ENCODE assay signal across 9 mouse cellular contexts in the genomic region with DNA sequence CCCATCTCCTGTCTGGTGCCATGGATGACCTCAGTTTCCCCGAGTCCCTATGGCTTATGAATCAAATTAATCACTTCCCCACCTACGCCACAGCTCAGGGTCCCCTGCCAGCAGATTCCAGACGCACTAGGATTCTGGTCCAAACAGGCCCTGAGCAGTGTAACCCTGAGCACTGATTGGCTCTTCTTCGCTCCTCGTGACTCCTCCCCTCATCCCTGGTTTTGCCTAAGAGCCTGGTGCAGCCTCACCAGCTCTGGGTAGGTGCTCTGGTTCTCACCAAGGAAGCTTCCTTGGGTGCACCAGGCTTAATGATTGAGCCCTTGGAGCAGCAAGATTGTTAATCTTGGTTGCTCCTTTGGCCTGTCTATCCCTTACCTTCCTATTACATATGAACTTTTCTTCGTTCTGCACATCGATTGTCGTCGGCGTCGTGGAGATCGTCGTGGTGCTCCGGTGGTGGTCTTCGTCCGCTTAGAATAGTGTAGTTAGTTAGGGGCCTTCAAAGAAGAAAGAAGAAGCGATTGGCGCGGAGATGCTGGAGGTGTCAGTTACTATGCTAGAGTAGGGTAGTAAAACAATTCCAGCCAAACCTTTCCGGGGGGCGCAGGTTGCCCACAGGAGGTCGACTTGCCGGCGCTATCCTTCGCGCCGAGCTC. TPM values are rescaled to one million over a fixed set of nuclear protein-coding genes. Genes with fewer than 3 reads are reported as not detected.
DNase-seq lines count a peak whose midpoint lies in the region; ATAC-seq lines count a peak whose summit lies in the region.
"Had no signal": no experiment of that assay in that cellular context is flagged by ENCODE, and none has a peak within 500 bp of the region (broad histone marks: within the 10 kb centered on the region; RNA-seq: fewer than 3 reads in every experiment).

A gene (plus strand): TSS at position 256 of the 656 bp plus-strand sequence.

- peaks cover 26% of the 10 kb centered on the region for H3K27me3 ChIP-seq in heart, embryonic 11.5 days (ENCODE audit: control insufficient read depth, insufficient read depth, low read length)
- H3K27me3 ChIP-seq in hindbrain, embryonic 11.5 days (ENCODE audit: control insufficient read depth, insufficient read depth, low read length) = peaks cover 16% of the 10 kb centered on the region
- peaks cover 18% of the 10 kb centered on the region; the same call in 1 of the 2 replicates for H3K27me3 ChIP-seq in limb, embryonic 11.5 days (ENCODE audit: control insufficient read depth, insufficient read depth, low read length)
- H3K27me3 ChIP-seq: CH12.LX had no signal

- no peaks in the 10 kb centered on the region for H3K9me3 ChIP-seq in heart, embryonic 11.5 days (replicated peaks; ENCODE audit: control insufficient read depth, low read length)
- no peaks in the 10 kb centered on the region for H3K9me3 ChIP-seq in hindbrain, embryonic 11.5 days (ENCODE audit: control insufficient read depth, low read length)
- H3K9me3 ChIP-seq in limb, embryonic 11.5 days (ENCODE audit: control insufficient read depth, low read length) = no peaks in the 10 kb centered on the region

- no peak for ATAC-seq in heart, embryonic 11.5 days (replicated peaks; ENCODE audit: insufficient number of reproducible peaks, low FRiP score, low TSS enrichment)
- peak; percentile 81 for ATAC-seq in hindbrain, embryonic 11.5 days (ENCODE audit: low FRiP score)
- 0 out of 2 replicates have a peak, but pooled peaks have one; percentile 60 for ATAC-seq in limb, embryonic 11.5 days (ENCODE audit: insufficient number of reproducible peaks, low FRiP score, low TSS enrichment, low read depth)
- no peak for ATAC-seq in granulocyte monocyte progenitor cell, adult 5-6 weeks (replicated peaks; ENCODE audit: poor library complexity, severe bottlenecking)

- no peaks in the 10 kb centered on the region for H3K36me3 ChIP-seq in heart, embryonic 11.5 days (ENCODE audit: control insufficient read depth, insufficient read depth, low read length)
- no peaks in the 10 kb centered on the region for H3K36me3 ChIP-seq in hindbrain, embryonic 11.5 days (ENCODE audit: control insufficient read depth, insufficient read depth, low read length)
- no peaks in the 10 kb centered on the region for H3K36me3 ChIP-seq in limb, embryonic 11.5 days (ENCODE audit: control insufficient read depth, insufficient read depth, low read length)

- DNase-seq in heart, adult 9 months (ENCODE audit: low spot score in 2 of 2) = no peak
- peak; percentile 39 for DNase-seq in Muller cell, postnatal 12 days (ENCODE audit: inconsistent ontology term)
- DNase-seq in hindbrain, embryonic 11.5 days (ENCODE audit: low spot score) = peak; percentile 23
- peak; percentile 22 for DNase-seq in limb, embryonic 11.5 days (ENCODE audit: low spot score)
- peak; percentile 45 for DNase-seq in telencephalon, adult 2 months (ENCODE audit: low read depth, low spot score)
- DNase-seq in thymus, postnatal 25 days = no peak

- no peak within 1 kb of the TSS for H3K9ac ChIP-seq in heart, embryonic 11.5 days (ENCODE audit: low read depth, low read length)
- H3K9ac ChIP-seq in hindbrain, embryonic 11.5 days (ENCODE audit: low read depth, low read length) = no peak within 1 kb of the TSS
- H3K9ac ChIP-seq in limb, embryonic 11.5 days (ENCODE audit: low read length) = no peak within 1 kb of the TSS

- H3K4me1 ChIP-seq in heart, embryonic 11.5 days (ENCODE audit: control insufficient read depth, insufficient read depth, low read length) = no peaks in the 10 kb centered on the region
- H3K4me1 ChIP-seq in hindbrain, embryonic 11.5 days (replicated peaks; ENCODE audit: control insufficient read depth, insufficient read depth, low read length) = no peaks in the 10 kb centered on the region
- H3K4me1 ChIP-seq in limb, embryonic 11.5 days (ENCODE audit: control insufficient read depth, insufficient read depth, low read length) = no peaks in the 10 kb centered on the region

- 23% methylated on average over 27 of the region's 27 CpGs for WGBS in heart, embryonic 11.5 days (ENCODE audit: insufficient replicate concordance)
- 24% methylated on average over 26 of the region's 27 CpGs for WGBS in hindbrain, embryonic 11.5 days
- 27% methylated on average over 26 of the region's 27 CpGs for WGBS in limb, embryonic 11.5 days

- H3K4me2 ChIP-seq in heart, embryonic 11.5 days = peak within 1 kb of the TSS; percentile 66
- peak within 1 kb of the TSS; percentile 69 for H3K4me2 ChIP-seq in hindbrain, embryonic 11.5 days (replicated peaks; ENCODE audit: low read depth, low read length)
- peak within 1 kb of the TSS; percentile 41 for H3K4me2 ChIP-seq in limb, embryonic 11.5 days (ENCODE audit: low read depth, severe bottlenecking)

- H3K4me3 ChIP-seq in heart, embryonic 11.5 days (ENCODE audit: low read depth, low read length) = peak within 1 kb of the TSS; percentile 41
- H3K4me3 ChIP-seq in hindbrain, embryonic 11.5 days (ENCODE audit: low read depth, low read length) = peak within 1 kb of the TSS; percentile 35
- peak within 1 kb of the TSS; percentile 19; the same call in 1 of the 2 replicates for H3K4me3 ChIP-seq in limb, embryonic 11.5 days (ENCODE audit: low read depth, low read length)

- H3K27ac ChIP-seq in heart, embryonic 11.5 days (ENCODE audit: low read depth, low read length) = no peak within 1 kb of the TSS
- no peak within 1 kb of the TSS for H3K27ac ChIP-seq in hindbrain, embryonic 11.5 days (ENCODE audit: low read depth, low read length)
- H3K27ac ChIP-seq in limb, embryonic 11.5 days (replicated peaks; ENCODE audit: low read depth, low read length) = no peak within 1 kb of the TSS

RNA-seq across cellular contexts. Expression of the gene that starts here (rescaled TPM):
- polyA plus RNA-seq in heart, embryonic 11.5 days (2014; fragmentation: Nextera tagmentation; extraction: Ambion mirVana) = not detected in 2 replicates
- polyA plus RNA-seq in hindbrain, embryonic 11.5 days (2014; fragmentation: Nextera tagmentation; extraction: Ambion mirVana) = 3.9 and 4.4 TPM in 2 replicates
- not detected in 2 replicates for polyA plus RNA-seq in limb, embryonic 11.5 days (2014; fragmentation: Nextera tagmentation; extraction: Ambion mirVana)
- total RNA-seq in granulocyte monocyte progenitor cell, adult 5-6 weeks (2014; fragmentation: Nextera tagmentation) = not detected in 2 replicates
- total RNA-seq in granulocyte monocyte progenitor cell, adult 5-6 weeks (2017) = not detected in 2 replicates
- total RNA-seq: CH12.LX had no signal

Comparison
In these comparisons a context has a peak if more than half of its experiments do, and no peak if none do; other contexts are left out.
1. Peak in DNase-seq, ATAC-seq, H3K4me3 ChIP-seq and H3K4me2 ChIP-seq in limb, embryonic 11.5 days; RNA of the gene not detected or under 1 TPM.
2. DNase-seq: peak in Muller cell, postnatal 12 days (single experiment), hindbrain, embryonic 11.5 days (single experiment) and telencephalon, adult 2 months (single experiment); none in heart, adult 9 months (0 of 2) and thymus, postnatal 25 days (single experiment).
3. Peak in every context shown above with its lines, with median percentiles within 50 percentile points of each other: H3K4me2 ChIP-seq and H3K4me3 ChIP-seq.